Mouse (Mus musculus) limb, embryonic 12.5 days (tissue): ENCODE data around the gene Slc34a2. TPM values are rescaled to one million over a fixed set of nuclear protein-coding genes. Genes with fewer than 3 reads are reported as not detected.

Source experiments
- ATAC-seq: fragments of 200-750 bp; cut with Nextera tagmentation; 2 replicates; pipeline ENCODE4 v1.8.0; 2017; ENCODE audit warnings: low read depth, moderate TSS enrichment; ENCODE audit not compliant: insufficient number of reproducible peaks, insufficient read depth, low FRiP score, low TSS enrichment
- H3K27ac ChIP-seq: fragments of 300-500 bp; sonication (generic); 2 replicates; pipeline ENCODE4 v1.5.1; 2016; ENCODE audit warnings: mild to moderate bottlenecking, moderate library complexity
- H3K27me3 ChIP-seq: fragments of 300-500 bp; sonication (generic); 2 replicates; pipeline ENCODE4 v1.6.1; 2016; ENCODE audit warnings: mild to moderate bottlenecking, moderate library complexity
- H3K36me3 ChIP-seq: fragments of 300-500 bp; sonication (generic); 2 replicates; pipeline ENCODE4 v1.6.1; 2016; ENCODE audit warnings: mild to moderate bottlenecking, moderate library complexity
- H3K4me1 ChIP-seq: fragments of 300-500 bp; sonication (generic); replicated peaks from 2 replicates; pipeline ENCODE4 v1.6.1; 2016
- H3K4me2 ChIP-seq: fragments of 300-500 bp; sonication (generic); 2 replicates; pipeline ENCODE4 v1.6.1; 2016; ENCODE audit warnings: mild to moderate bottlenecking, moderate library complexity
- H3K4me3 ChIP-seq: fragments of 300-500 bp; sonication (generic); replicated peaks from 2 replicates; pipeline ENCODE4 v1.5.1; 2016; ENCODE audit warnings: mild to moderate bottlenecking
- H3K9ac ChIP-seq: fragments of 300-500 bp; sonication (generic); replicated peaks from 2 replicates; pipeline ENCODE4 v1.6.1; 2016; ENCODE audit warnings: mild to moderate bottlenecking, moderate library complexity
- H3K9me3 ChIP-seq: fragments of 300-500 bp; sonication (generic); 2 replicates; pipeline ENCODE4 v1.6.1; 2016; ENCODE audit warnings: mild to moderate bottlenecking, moderate library complexity
- WGBS: fragments of 180-500 bp; shearing (Covaris S2); methylation state at CpG from one replicate; pipeline ENCODE4 v1.1.7; 2016; 5-methylcytosine and 5-hydroxymethylcytosine counted together
- polyA plus RNA-seq: library from polyadenylated mRNA; unstranded; fragments of >200 nt; fragmentation: Nextera tagmentation; extraction: Ambion mirVana; gene quantifications from 2 replicates; pipeline ENCODE4 v1.2.1, GENCODE M21; 2016

Gene Slc34a2
- polyA plus RNA-seq, 1 experiment from 2014 or later, result not detected

DNA sequence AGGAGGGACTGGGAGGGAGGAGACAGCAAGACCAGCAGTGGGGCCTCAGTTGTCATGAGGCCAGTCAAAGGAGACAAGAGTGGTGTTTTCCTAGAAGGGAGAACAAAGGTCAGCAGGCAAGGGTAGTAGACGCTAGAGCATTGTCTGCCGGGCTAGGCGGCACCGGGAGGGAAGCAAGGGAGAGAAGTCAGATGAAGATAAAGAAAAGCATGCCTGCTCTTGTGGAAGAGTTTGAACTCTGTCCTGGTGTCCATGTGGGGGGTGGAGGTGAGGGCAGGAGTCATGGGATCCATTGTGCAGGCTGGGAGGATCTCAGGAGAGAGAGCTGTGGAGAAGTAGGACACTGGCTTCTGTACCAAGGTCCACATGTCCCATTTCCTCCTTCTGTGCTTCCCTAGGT lies 40.6 kb downstream of the Slc34a2 start:
- Histone ChIP-seq H3K4me2 (no peak overlapping the region), H3K27ac (no peak overlapping the region), H3K36me3 (no peaks in the 10 kb centered on the region), H3K4me3 (no peak overlapping the region), H3K9me3 (no peaks in the 10 kb centered on the region), H3K4me1 (no peaks in the 10 kb centered on the region), H3K9ac (no peak overlapping the region), H3K27me3 (no peaks in the 10 kb centered on the region)
- ATAC-seq, result no peak
- 91% methylated on average over 4 of the region's 4 CpGs for WGBS

GRCm38 (mm10) chr5:53087452-53087851 lies 49.6 kb downstream of the Slc34a2 start:
- Histone ChIP-seq H3K9ac (no peak overlapping the region), H3K27ac (no peak overlapping the region), H3K4me2 (no peak overlapping the region), H3K9me3 (no peaks in the 10 kb centered on the region), H3K4me1 (no peaks in the 10 kb centered on the region), H3K4me3 (no peak overlapping the region), H3K27me3 (no peaks in the 10 kb centered on the region), H3K36me3 (no peaks in the 10 kb centered on the region)
- WGBS, result 86% methylated on average over 7 of the region's 7 CpGs
- ATAC-seq, result no peak

- Histone ChIP-seq H3K9ac (no peak overlapping the region), H3K36me3 (no peaks in the 10 kb centered on the region), H3K4me2 (no peak overlapping the region), H3K4me3 (no peak overlapping the region), H3K27me3 (no peaks in the 10 kb centered on the region), H3K4me1 (no peaks in the 10 kb centered on the region), H3K27ac (no peak overlapping the region), H3K9me3 (no peaks in the 10 kb centered on the region)
- 72% methylated on average over 3 of the region's 3 CpGs for WGBS
- no peak for ATAC-seq
These were observed 53.5 kb downstream of the Slc34a2 start for GRCm38 (mm10) chr5:53091331-53091730.

DNA sequence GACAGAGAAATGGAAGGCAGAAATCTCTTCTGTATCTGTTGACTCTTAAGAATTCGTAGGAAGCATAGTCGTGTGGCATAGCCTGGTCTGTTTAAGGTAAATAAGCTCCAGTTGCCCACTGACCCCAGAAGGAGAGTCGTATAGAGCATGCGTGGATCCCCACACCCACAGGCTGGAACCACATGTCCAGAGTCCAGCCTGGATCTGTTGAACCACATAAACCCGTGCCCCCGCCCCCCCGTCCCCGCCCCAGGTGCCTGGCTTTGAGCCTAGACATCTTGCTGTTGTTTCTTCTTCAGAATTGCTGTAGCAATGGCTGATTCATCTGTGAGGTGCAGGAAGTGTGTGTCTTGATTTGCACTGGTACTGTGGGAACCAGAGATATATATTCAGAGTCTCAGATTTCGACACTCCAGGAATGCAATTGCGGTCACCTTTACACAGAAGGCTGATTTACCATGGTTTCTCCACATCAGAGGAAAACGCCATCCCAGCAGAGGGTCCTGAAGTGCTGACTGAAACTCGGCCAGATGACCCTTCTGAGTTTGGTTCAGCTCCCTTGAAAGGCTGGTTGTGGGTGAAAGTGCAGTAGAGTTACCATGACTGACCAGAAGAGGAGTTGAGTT lies 64.1 kb downstream of the Slc34a2 start:
- Histone ChIP-seq H3K27me3 (no peaks in the 10 kb centered on the region), H3K4me3 (no peak overlapping the region), H3K4me2 (no peak overlapping the region), H3K9me3 (no peaks in the 10 kb centered on the region), H3K36me3 (no peaks in the 10 kb centered on the region), H3K4me1 (0 out of 2 replicates have a peak, but pooled peaks cover 4% of the 10 kb centered on the region), H3K27ac (no peak overlapping the region), H3K9ac (no peak overlapping the region)
- WGBS, result 68% methylated on average over 12 of the region's 12 CpGs
- no peak for ATAC-seq

DNA sequence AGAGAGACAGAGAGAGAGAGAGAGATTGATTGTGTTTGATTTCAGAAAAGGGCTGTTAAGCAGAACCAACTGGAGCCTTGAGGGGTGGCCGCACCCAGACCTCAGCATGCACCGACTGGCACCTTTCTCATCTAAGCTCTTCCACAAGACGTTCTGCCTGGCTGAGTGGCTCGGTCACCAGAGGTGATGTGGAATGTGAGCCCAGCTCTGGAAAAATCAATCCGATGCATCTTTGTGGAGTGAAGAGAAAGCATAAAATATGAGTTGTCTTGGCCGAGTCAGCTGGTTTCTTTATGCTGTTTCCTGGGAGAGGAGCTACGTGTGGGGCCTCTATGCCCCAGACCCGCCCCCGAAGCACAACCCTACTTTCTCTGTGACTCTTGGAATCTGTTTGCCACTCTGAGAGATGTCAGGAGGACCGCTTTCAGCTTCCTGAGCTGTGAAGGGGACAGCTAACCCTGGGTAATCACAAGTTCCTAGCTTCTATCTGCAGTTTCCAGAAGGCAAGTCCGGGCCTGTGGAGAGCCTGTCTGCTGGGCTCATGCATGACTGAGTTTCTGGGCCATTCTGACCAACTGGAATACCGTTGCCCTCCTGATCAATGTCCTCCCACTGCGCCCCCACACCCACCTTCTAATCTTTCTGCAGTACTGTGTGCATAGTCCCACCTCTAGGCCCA lies 66.4 kb downstream of the Slc34a2 start:
- ATAC-seq, result no peak
- Histone ChIP-seq H3K27ac (no peak overlapping the region), H3K36me3 (no peaks in the 10 kb centered on the region), H3K4me2 (no peak overlapping the region), H3K4me1 (0 out of 2 replicates have a peak, but pooled peaks cover 4% of the 10 kb centered on the region), H3K27me3 (no peaks in the 10 kb centered on the region), H3K4me3 (no peak overlapping the region), H3K9ac (no peak overlapping the region), H3K9me3 (no peaks in the 10 kb centered on the region)
- 74% methylated on average over 13 of the region's 13 CpGs for WGBS

DNA sequence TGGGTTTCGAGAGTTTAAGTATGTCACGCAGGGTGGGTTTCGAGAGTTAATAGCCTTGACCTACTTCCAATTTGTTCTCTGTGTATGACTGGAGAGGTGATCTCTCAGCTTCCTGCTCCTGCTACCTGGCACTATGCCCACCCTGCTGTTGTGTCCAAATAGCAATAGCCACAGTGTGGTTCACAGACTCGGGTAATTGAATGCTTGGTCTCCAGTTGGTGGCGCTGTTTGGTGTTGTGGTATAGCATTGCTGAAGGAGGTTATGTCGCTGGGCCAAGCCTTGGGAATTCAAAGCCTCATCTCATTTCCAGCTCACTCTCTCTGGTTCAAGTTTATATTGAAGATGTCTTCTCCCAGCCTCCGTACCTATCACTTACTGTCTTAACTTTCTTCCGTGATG lies 67.8 kb downstream of the Slc34a2 start:
- no peak for ATAC-seq
- no peaks in the 10 kb centered on the region for H3K27me3 ChIP-seq
- WGBS, result 74% methylated on average over 8 of the region's 8 CpGs

GRCm38 (mm10) chr5:53106125-53106524 lies 68.2 kb downstream of the Slc34a2 start:
- WGBS, result 86% methylated on average over 4 of the region's 4 CpGs
- H3K27ac ChIP-seq, result no peak overlapping the region
- no peak overlapping the region for H3K9ac ChIP-seq
- no peak overlapping the region for H3K4me2 ChIP-seq
- H3K36me3 ChIP-seq, result no peaks in the 10 kb centered on the region
- no peaks in the 10 kb centered on the region for H3K27me3 ChIP-seq
- H3K9me3 ChIP-seq, result no peaks in the 10 kb centered on the region
- no peak for ATAC-seq
- peaks cover 5% of the 10 kb centered on the region; the same call in 1 of the 2 replicates for H3K4me1 ChIP-seq
- H3K4me3 ChIP-seq, result no peak overlapping the region

More for the DNA sequence above, 67.8 kb downstream of the Slc34a2 start:
- Histone ChIP-seq H3K9ac (no peak overlapping the region), H3K9me3 (no peaks in the 10 kb centered on the region), H3K4me1 (peaks cover 4% of the 10 kb centered on the region; the same call in 1 of the 2 replicates), H3K36me3 (no peaks in the 10 kb centered on the region), H3K4me3 (no peak overlapping the region), H3K4me2 (no peak overlapping the region), H3K27ac (no peak overlapping the region)

- H3K27me3 ChIP-seq, result no peaks in the 10 kb centered on the region
- H3K4me2 ChIP-seq, result no peak overlapping the region
- no peak overlapping the region for H3K27ac ChIP-seq
- H3K9me3 ChIP-seq, result no peaks in the 10 kb centered on the region
- H3K4me1 ChIP-seq, result peaks cover 6% of the 10 kb centered on the region; the same call in 1 of the 2 replicates
- no peak for ATAC-seq
- WGBS, result 52% methylated on average over 4 of the region's 4 CpGs
- H3K36me3 ChIP-seq, result no peaks in the 10 kb centered on the region
- no peak overlapping the region for H3K4me3 ChIP-seq
- no peak overlapping the region for H3K9ac ChIP-seq
These were observed 68.8 kb downstream of the Slc34a2 start for GRCm38 (mm10) chr5:53106731-53107130.

DNA sequence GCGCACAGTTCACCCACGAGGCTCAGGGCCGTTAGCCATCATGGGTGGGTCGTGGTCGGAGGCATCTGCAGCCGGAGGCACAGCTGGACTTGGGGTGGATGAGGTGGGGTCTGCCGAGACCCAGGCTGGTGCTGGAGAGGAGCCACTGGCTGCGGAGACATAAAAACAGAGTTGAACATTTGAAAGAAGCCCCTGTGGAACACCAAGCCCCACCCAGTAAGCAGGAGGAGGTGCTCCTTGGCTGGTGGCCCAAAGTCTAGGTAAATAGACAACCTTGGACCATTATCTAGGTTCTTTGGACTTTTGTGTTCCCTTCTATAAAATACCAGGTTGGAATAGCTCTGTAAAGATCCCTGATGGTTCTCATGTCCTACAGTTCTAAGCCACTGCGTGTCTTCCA lies 70.1 kb downstream of the Slc34a2 start:
- 78% methylated on average over 9 of the region's 9 CpGs for WGBS
- no peaks in the 10 kb centered on the region for H3K27me3 ChIP-seq
- no peak overlapping the region for H3K27ac ChIP-seq
- no peak overlapping the region for H3K4me2 ChIP-seq
- no peak for ATAC-seq
- peaks cover 3% of the 10 kb centered on the region for H3K9me3 ChIP-seq
- peaks cover 3% of the 10 kb centered on the region; the same call in 1 of the 2 replicates for H3K4me1 ChIP-seq
- H3K4me3 ChIP-seq, result no peak overlapping the region
- H3K36me3 ChIP-seq, result no peaks in the 10 kb centered on the region; the same call in 1 of the 2 replicates
- H3K9ac ChIP-seq, result no peak overlapping the region

DNA sequence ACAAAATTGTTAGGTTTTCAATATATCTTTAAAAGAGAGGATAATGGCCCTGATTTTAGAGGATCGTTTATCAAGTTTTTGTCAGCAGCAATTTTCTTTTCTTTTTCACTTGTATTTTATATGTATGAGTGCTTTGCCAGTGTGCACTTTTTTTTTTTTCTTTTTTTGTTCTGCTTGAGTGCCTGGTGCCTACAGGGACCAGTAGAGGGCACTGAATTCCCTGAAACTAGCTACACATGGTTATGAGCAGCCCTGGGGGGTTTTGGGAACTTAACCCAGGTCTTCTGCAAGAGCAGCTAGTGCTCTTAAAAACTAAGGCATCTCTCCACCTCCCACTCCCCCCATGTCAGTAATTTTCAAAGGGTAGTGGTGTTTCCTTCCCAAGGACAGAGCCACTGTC lies 70.8 kb downstream of the Slc34a2 start:
- no peak overlapping the region for H3K4me3 ChIP-seq
- WGBS, result 81% methylated on average over 1 of the region's 1 CpGs
- H3K4me1 ChIP-seq, result peaks cover 3% of the 10 kb centered on the region; the same call in 1 of the 2 replicates
- H3K9ac ChIP-seq, result no peak overlapping the region
- ATAC-seq, result no peak
- no peak overlapping the region for H3K27ac ChIP-seq
- H3K27me3 ChIP-seq, result no peaks in the 10 kb centered on the region
- H3K9me3 ChIP-seq, result peaks cover 9% of the 10 kb centered on the region
- H3K36me3 ChIP-seq, result no peaks in the 10 kb centered on the region; the same call in 1 of the 2 replicates
- H3K4me2 ChIP-seq, result no peak overlapping the region

DNA sequence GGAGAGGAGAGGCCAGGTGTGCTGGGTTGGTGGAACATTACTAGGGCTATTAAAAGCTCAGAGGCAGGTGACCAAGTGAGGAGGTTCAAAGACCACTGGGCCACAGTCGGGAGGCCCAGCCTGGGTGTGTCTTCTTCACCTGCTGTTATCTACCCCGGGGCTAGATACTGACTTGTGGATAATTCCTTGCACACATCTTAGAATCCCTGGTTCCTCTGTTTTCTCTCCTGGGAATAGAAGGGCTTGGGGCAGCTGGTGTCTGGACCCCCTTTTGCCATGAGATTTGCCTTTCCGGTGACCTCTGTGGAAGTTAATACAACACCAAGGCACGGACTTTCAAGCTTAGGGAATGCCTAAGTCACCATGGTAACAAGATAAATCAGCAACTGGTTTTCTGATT lies 72.3 kb downstream of the Slc34a2 start:
- 71% methylated on average over 4 of the region's 4 CpGs for WGBS
- ATAC-seq, result no peak
- H3K9me3 ChIP-seq, result peaks cover 10% of the 10 kb centered on the region

More for the DNA sequence above, 72.3 kb downstream of the Slc34a2 start:
- Histone ChIP-seq H3K27me3 (no peaks in the 10 kb centered on the region), H3K9ac (no peak overlapping the region), H3K4me2 (no peak overlapping the region), H3K4me3 (no peak overlapping the region), H3K4me1 (peaks cover 3% of the 10 kb centered on the region; the same call in 1 of the 2 replicates), H3K27ac (no peak overlapping the region), H3K36me3 (no peaks in the 10 kb centered on the region; the same call in 1 of the 2 replicates)
